Mouse (Mus musculus): Measurements from ENCODE around the gene Npb. TPM values are rescaled to one million over a fixed set of nuclear protein-coding genes. Genes with fewer than 3 reads are reported as not detected.
"Not testable (repeated sequence)": the region's sequence is repeated elsewhere in the genome, so short reads cannot be mapped to it uniquely, and the experiment has no call there.

Npb gene
- polyA plus RNA-seq (2015; fragmentation: Nextera tagmentation; extraction: Ambion mirVana), result 14.9 and 18.6 TPM in 2 replicates

- Histone ChIP-seq H3K36me3 (peaks cover 75% of the 10 kb centered on the region), H3K9me3 (no peaks in the 10 kb centered on the region), H3K4me3 (peak within 1 kb of the TSS; percentile 48), H3K27ac (replicated peaks) (peak within 1 kb of the TSS; percentile 66), H3K27me3 (replicated peaks) (0 out of 2 replicates have a peak, but pooled peaks cover 12% of the 10 kb centered on the region), H3K4me2 (peak within 1 kb of the TSS; percentile 80), H3K9ac (peak within 1 kb of the TSS; percentile 84), H3K4me1 (peaks cover 39% of the 10 kb centered on the region)
- ATAC-seq (ENCODE audit: extremely low read depth, insufficient number of reproducible peaks, low FRiP score, low TSS enrichment), result no peak
- 6% methylated on average over 45 of the region's 45 CpGs for WGBS
These were observed at the start of gene Npb for GRCm38 (mm10) chr11:120608241-120609034. Gene Npb, plus strand, starts transcription at chr11:120608477.

- H3K36me3 ChIP-seq, result peaks cover 59% of the 10 kb centered on the region
- H3K27ac ChIP-seq (replicated peaks); H3K9me3 ChIP-seq; H3K9ac ChIP-seq; H3K27me3 ChIP-seq (replicated peaks); H3K4me2 ChIP-seq; ATAC-seq (ENCODE audit: extremely low read depth, insufficient number of reproducible peaks, low FRiP score, low TSS enrichment); H3K4me3 ChIP-seq: not testable (repeated sequence)
- WGBS, result 84% methylated on average over 6 of the region's 6 CpGs
- H3K4me1 ChIP-seq, result peaks cover 14% of the 10 kb centered on the region
These were observed 49.4 kb upstream of the Npb start for GRCm38 (mm10) chr11:120558843-120559242.

- H3K27ac ChIP-seq (replicated peaks), result no peak overlapping the region
- no peaks in the 10 kb centered on the region for H3K27me3 ChIP-seq (replicated peaks)
- 88% methylated on average over 13 of the region's 13 CpGs for WGBS
- peaks cover 82% of the 10 kb centered on the region for H3K36me3 ChIP-seq
- no peak overlapping the region for H3K9ac ChIP-seq
- H3K4me1 ChIP-seq, result no peaks in the 10 kb centered on the region
- H3K4me3 ChIP-seq, result no peak overlapping the region
- no peak overlapping the region for H3K4me2 ChIP-seq
- H3K9me3 ChIP-seq, result 0 out of 2 replicates have a peak, but pooled peaks cover 6% of the 10 kb centered on the region
- no peak for ATAC-seq (ENCODE audit: extremely low read depth, insufficient number of reproducible peaks, low FRiP score, low TSS enrichment)
These were observed 47.1 kb upstream of the Npb start for GRCm38 (mm10) chr11:120560952-120561728.

- 94% methylated on average over 13 of the region's 13 CpGs for WGBS
- H3K4me2 ChIP-seq, result no peak overlapping the region
- H3K4me3 ChIP-seq, result no peak overlapping the region
- no peak overlapping the region for H3K27ac ChIP-seq (replicated peaks)
- H3K36me3 ChIP-seq, result peaks cover 93% of the 10 kb centered on the region
- H3K9me3 ChIP-seq, result no peaks in the 10 kb centered on the region
- H3K9ac ChIP-seq, result no peak overlapping the region
- no peaks in the 10 kb centered on the region for H3K27me3 ChIP-seq (replicated peaks)
- no peak for ATAC-seq (ENCODE audit: extremely low read depth, insufficient number of reproducible peaks, low FRiP score, low TSS enrichment)
- peaks cover 4% of the 10 kb centered on the region; the same call in 1 of the 2 replicates for H3K4me1 ChIP-seq
These were observed 45.3 kb upstream of the Npb start for GRCm38 (mm10) chr11:120562949-120563348.

GRCm38 (mm10) chr11:120565114-120565513 is 43.2 kb upstream of the Npb start:
- Histone ChIP-seq H3K27ac (replicated peaks) (no peak overlapping the region), H3K4me3 (no peak overlapping the region), H3K36me3 (peaks cover 100% of the 10 kb centered on the region), H3K4me1 (peaks cover 4% of the 10 kb centered on the region; the same call in 1 of the 2 replicates), H3K9me3 (no peaks in the 10 kb centered on the region), H3K27me3 (replicated peaks) (no peaks in the 10 kb centered on the region), H3K4me2 (no peak overlapping the region), H3K9ac (no peak overlapping the region)
- no peak for ATAC-seq (ENCODE audit: extremely low read depth, insufficient number of reproducible peaks, low FRiP score, low TSS enrichment)
- WGBS, result 77% methylated on average over 9 of the region's 9 CpGs

GRCm38 (mm10) chr11:120568324-120568723 is 40.0 kb upstream of the Npb start:
- no peaks in the 10 kb centered on the region for H3K9me3 ChIP-seq
- no peak overlapping the region for H3K4me3 ChIP-seq
- no peak for ATAC-seq (ENCODE audit: extremely low read depth, insufficient number of reproducible peaks, low FRiP score, low TSS enrichment)
- H3K9ac ChIP-seq, result no peak overlapping the region
- H3K36me3 ChIP-seq, result peaks cover 81% of the 10 kb centered on the region
- H3K4me2 ChIP-seq, result no peak overlapping the region
- no peaks in the 10 kb centered on the region for H3K27me3 ChIP-seq (replicated peaks)
- no peak overlapping the region for H3K27ac ChIP-seq (replicated peaks)
- H3K4me1 ChIP-seq, result peaks cover 22% of the 10 kb centered on the region
- WGBS, result 91% methylated on average over 6 of the region's 6 CpGs

- Histone ChIP-seq H3K27me3 (replicated peaks) (no peaks in the 10 kb centered on the region), H3K4me1 (peaks cover 34% of the 10 kb centered on the region), H3K4me3 (peak overlapping the region; percentile 94), H3K4me2 (peak overlapping the region; percentile 97), H3K36me3 (peaks cover 53% of the 10 kb centered on the region), H3K9ac (peak overlapping the region; percentile 98), H3K27ac (replicated peaks) (no peak overlapping the region), H3K9me3 (no peaks in the 10 kb centered on the region)
- WGBS, result 35% methylated on average over 3 of the region's 3 CpGs
- ATAC-seq (ENCODE audit: extremely low read depth, insufficient number of reproducible peaks, low FRiP score, low TSS enrichment), result no peak
These were observed 37.2 kb upstream of the Npb start for GRCm38 (mm10) chr11:120571122-120571521.

- Histone ChIP-seq H3K4me3 (peak overlapping the region; percentile 94), H3K27ac (replicated peaks) (peak overlapping the region; percentile 97), H3K27me3 (replicated peaks) (no peaks in the 10 kb centered on the region), H3K9ac (peak overlapping the region; percentile 98), H3K4me1 (peaks cover 34% of the 10 kb centered on the region), H3K4me2 (peak overlapping the region; percentile 97), H3K36me3 (peaks cover 51% of the 10 kb centered on the region), H3K9me3 (no peaks in the 10 kb centered on the region)
- 6% methylated on average over 11 of the region's 11 CpGs for WGBS
- no peak for ATAC-seq (ENCODE audit: extremely low read depth, insufficient number of reproducible peaks, low FRiP score, low TSS enrichment)
These were observed 36.4 kb upstream of the Npb start for GRCm38 (mm10) chr11:120571754-120572416.

- H3K27ac ChIP-seq (replicated peaks), result peak overlapping the region; percentile 97
- H3K9ac ChIP-seq, result peak overlapping the region; percentile 98
- H3K4me1 ChIP-seq, result peaks cover 34% of the 10 kb centered on the region
- H3K4me2 ChIP-seq, result peak overlapping the region; percentile 97
- WGBS, result under 1% methylated on average over 24 of the region's 24 CpGs
- peak overlapping the region; percentile 94 for H3K4me3 ChIP-seq
- peak; percentile 6; the same call in 1 of the 2 replicates for ATAC-seq (ENCODE audit: extremely low read depth, insufficient number of reproducible peaks, low FRiP score, low TSS enrichment)
- H3K27me3 ChIP-seq (replicated peaks), result no peaks in the 10 kb centered on the region
- peaks cover 51% of the 10 kb centered on the region for H3K36me3 ChIP-seq
- no peaks in the 10 kb centered on the region for H3K9me3 ChIP-seq
These were observed 35.9 kb upstream of the Npb start for GRCm38 (mm10) chr11:120572417-120572751.

- WGBS, result under 1% methylated on average over 93 of the region's 94 CpGs
- H3K27me3 ChIP-seq (replicated peaks), result no peaks in the 10 kb centered on the region
- peaks cover 51% of the 10 kb centered on the region for H3K36me3 ChIP-seq
- H3K9me3 ChIP-seq, result no peaks in the 10 kb centered on the region
- peak within 1 kb of the TSS; percentile 97 for H3K4me2 ChIP-seq
- ATAC-seq (ENCODE audit: extremely low read depth, insufficient number of reproducible peaks, low FRiP score, low TSS enrichment), result peak; percentile 96
- H3K4me1 ChIP-seq, result peaks cover 30% of the 10 kb centered on the region
- peak within 1 kb of the TSS; percentile 98 for H3K9ac ChIP-seq
- peak within 1 kb of the TSS; percentile 94 for H3K4me3 ChIP-seq
- peak within 1 kb of the TSS; percentile 97 for H3K27ac ChIP-seq (replicated peaks)
These were observed 35.3 kb upstream of the Npb start, which contains the start of gene P4hb for GRCm38 (mm10) chr11:120572752-120573584. Gene P4hb, minus strand, starts transcription at chr11:120573253.

All from heart, embryonic 13.5 days (tissue).